Mouse (Mus musculus) lung, adult 2 months (tissue): ENCODE measurements around the gene Sema7a. TPM values are rescaled to one million over a fixed set of nuclear protein-coding genes. Genes with fewer than 3 reads are reported as not detected.
A peak's percentile ranks its signal among the peaks of the same experiment; 100 is the strongest.

ENCODE experiments used
- DNase-seq: peaks from one replicate; pipeline ENCODE4 v3.0.0; 2022
- H3K4me1 ChIP-seq: fragments of 200-500 bp; 2 replicates; pipeline ENCODE4 v1.6.1; 2011; ENCODE audit warnings: low read length; ENCODE audit not compliant: control insufficient read depth, insufficient read depth
- H3K4me3 ChIP-seq: fragments of 200-500 bp; replicated peaks from 2 replicates; pipeline ENCODE3; 2011; ENCODE audit warnings: low read depth, mild to moderate bottlenecking, control low read depth, low read length; ENCODE audit errors: extremely low read depth
- CTCF ChIP-seq: fragments of 200-500 bp; IDR thresholded peaks from 2 replicates; pipeline ENCODE4 v1.5.1; 2011; ENCODE audit warnings: mild to moderate bottlenecking, low read length, control low read depth; ENCODE audit not compliant: insufficient read depth
- POLR2A ChIP-seq: fragments of 200-500 bp; IDR thresholded peaks from 2 replicates; pipeline ENCODE4 v1.6.1; 2011; ENCODE audit warnings: low read depth, mild to moderate bottlenecking, control low read depth, low read length, borderline replicate concordance; ENCODE audit errors: extremely low read depth
- WGBS: fragments of 180-500 bp; shearing (Covaris S2); methylation state at CpG from one replicate; pipeline ENCODE4 v1.1.7; 2018; 5-methylcytosine and 5-hydroxymethylcytosine counted together
- polyA plus RNA-seq: library from polyadenylated mRNA; depleted of rRNA; stranded (reverse); fragments of >200 nt; gene quantifications from 2 replicates; pipeline ENCODE4 v1.2.3, GENCODE M21; 2012; rRNA removed

The Sema7a gene
- 69.3 and 90.1 TPM in 2 replicates for polyA plus RNA-seq

GRCm38 (mm10) chr9:57939431-57940348 is at the start of gene Sema7a:
Sema7a (plus strand) TSS chr9:57940112.
- WGBS: 3% methylated on average over 60 of the region's 60 CpGs
- peak; percentile 73 for DNase-seq
- Histone ChIP-seq H3K4me3 (peak within 1 kb of the TSS; percentile 79), H3K4me1 (peaks cover 4% of the 10 kb centered on the region)
- TF ChIP-seq CTCF (no peak), POLR2A (peak; percentile 88)

GRCm38 (mm10) chr9:57900478-57900877 is 39.4 kb upstream of the Sema7a start:
- Histone ChIP-seq H3K4me3 (no peak overlapping the region), H3K4me1 (no peaks in the 10 kb centered on the region)
- WGBS: 35% methylated on average over 10 of the region's 10 CpGs
- no peak for DNase-seq
- TF ChIP-seq POLR2A: no peak
- no peak for TF ChIP-seq CTCF

GRCm38 (mm10) chr9:57901197-57901596 is 38.7 kb upstream of the Sema7a start:
- WGBS: 25% methylated on average over 9 of the region's 9 CpGs
- Histone ChIP-seq H3K4me1 (no peaks in the 10 kb centered on the region), H3K4me3 (no peak overlapping the region)
- DNase-seq: no peak
- TF ChIP-seq POLR2A: no peak
- no peak for TF ChIP-seq CTCF

- DNase-seq: no peak
- no peak for TF ChIP-seq POLR2A
- no peak for TF ChIP-seq CTCF
- 92% methylated on average over 3 of the region's 3 CpGs for WGBS
- Histone ChIP-seq H3K4me3 (no peak overlapping the region), H3K4me1 (no peaks in the 10 kb centered on the region)
Measured at GRCm38 (mm10) chr9:57901601-57902000, 38.3 kb upstream of the Sema7a start.

GRCm38 (mm10) chr9:57902132-57902531 is 37.8 kb upstream of the Sema7a start:
- WGBS: 83% methylated on average over 4 of the region's 4 CpGs
- no peak for TF ChIP-seq POLR2A
- TF ChIP-seq CTCF: no peak
- Histone ChIP-seq H3K4me1 (no peaks in the 10 kb centered on the region), H3K4me3 (no peak overlapping the region)
- no peak for DNase-seq

- no peak for DNase-seq
- no peak overlapping the region for H3K4me3 ChIP-seq
- 56% methylated on average over 8 of the region's 8 CpGs for WGBS
- no peaks in the 10 kb centered on the region for H3K4me1 ChIP-seq
- TF ChIP-seq POLR2A: no peak
- TF ChIP-seq CTCF: no peak
Measured at GRCm38 (mm10) chr9:57903589-57904249, 36.2 kb upstream of the Sema7a start.

- no peak overlapping the region for H3K4me3 ChIP-seq
- 88% methylated on average over 5 of the region's 5 CpGs for WGBS
- no peaks in the 10 kb centered on the region for H3K4me1 ChIP-seq
- no peak for DNase-seq
- no peak for TF ChIP-seq POLR2A
- no peak for TF ChIP-seq CTCF
Measured at GRCm38 (mm10) chr9:57904250-57904644, 35.7 kb upstream of the Sema7a start.

GRCm38 (mm10) chr9:57907206-57907605 is 32.7 kb upstream of the Sema7a start:
- Histone ChIP-seq H3K4me1 (peaks cover 13% of the 10 kb centered on the region; the same call in 1 of the 2 replicates), H3K4me3 (no peak overlapping the region)
- no peak for DNase-seq
- 61% methylated on average over 6 of the region's 6 CpGs for WGBS
- no peak for TF ChIP-seq POLR2A
- TF ChIP-seq CTCF: no peak

- 2% methylated on average over 47 of the region's 47 CpGs for WGBS
- H3K4me1 ChIP-seq: peaks cover 16% of the 10 kb centered on the region
- TF ChIP-seq CTCF (no peak), POLR2A (peak; percentile 83)
- peak; percentile 87 for DNase-seq
- peak within 1 kb of the TSS; percentile 80 for H3K4me3 ChIP-seq
Measured at GRCm38 (mm10) chr9:57910254-57911160, 29.4 kb upstream of the Sema7a start, which contains the start of gene Ubl7. Ubl7 (plus strand) TSS chr9:57910979.
